ENCODE assay signal across 23 mouse cellular contexts in the genomic region with DNA sequence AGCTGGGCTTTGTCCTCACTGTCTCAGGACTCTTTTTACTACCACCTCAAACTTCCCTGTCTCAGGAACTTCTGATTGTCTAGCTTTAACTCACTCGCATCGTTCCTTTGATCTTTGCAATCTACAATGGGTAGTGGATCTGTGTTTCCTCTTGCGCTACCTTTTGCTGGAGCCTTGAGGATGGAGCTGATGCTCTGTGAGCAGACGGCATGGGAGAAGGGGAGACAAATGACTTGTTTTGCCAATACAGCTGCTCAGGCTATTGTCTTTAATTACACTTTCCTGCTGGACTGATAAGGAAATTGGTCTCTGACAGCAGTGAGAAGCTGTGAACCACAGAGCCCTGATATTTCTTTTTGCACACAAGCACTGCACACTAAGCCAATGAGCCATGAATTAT. TPM values are rescaled to one million over a fixed set of nuclear protein-coding genes. Genes with fewer than 3 reads are reported as not detected.
DNase-seq lines count a peak whose midpoint lies in the region; ATAC-seq and TF ChIP-seq lines count a peak whose summit lies in the region.
"Had no signal": no experiment of that assay in that cellular context is flagged by ENCODE, and none has a peak within 500 bp of the region (broad histone marks: within the 10 kb centered on the region; RNA-seq: fewer than 3 reads in every experiment).

No protein-coding gene starts in this region.

- no peak for TF ChIP-seq CTCF in hindbrain, postnatal 0 days (IDR thresholded peaks at IDR 0.05; ENCODE audit: low read depth)
- no peak for TF ChIP-seq CTCF in brain, embryonic 14.5 days (IDR thresholded peaks at IDR 0.05; ENCODE audit: borderline replicate concordance, extremely low read depth, insufficient read depth, insufficient read length)

- H3K27me3 ChIP-seq in forebrain, embryonic 16.5 days (replicated peaks; ENCODE audit: control insufficient read depth, insufficient read depth, low read length), result no peaks in the 10 kb centered on the region
- H3K27me3 ChIP-seq in forebrain, embryonic 11.5 days (ENCODE audit: control insufficient read depth, insufficient read depth, low read length), result no peaks in the 10 kb centered on the region
- H3K27me3 ChIP-seq in hindbrain, embryonic 12.5 days, result no peaks in the 10 kb centered on the region
- no peaks in the 10 kb centered on the region for H3K27me3 ChIP-seq in hindbrain, postnatal 0 days (ENCODE audit: insufficient read depth, low read length)
- no peaks in the 10 kb centered on the region for H3K27me3 ChIP-seq in hindbrain, embryonic 15.5 days
- H3K27me3 ChIP-seq in hindbrain, embryonic 16.5 days (replicated peaks; ENCODE audit: control insufficient read depth, insufficient read depth, low read length), result no peaks in the 10 kb centered on the region

- WGBS in forebrain, embryonic 16.5 days, result 57% methylated on average over 4 of the region's 4 CpGs
- WGBS in forebrain, embryonic 11.5 days, result 73% methylated on average over 4 of the region's 4 CpGs
- WGBS in hindbrain, embryonic 12.5 days, result 59% methylated on average over 4 of the region's 4 CpGs
- 62% methylated on average over 4 of the region's 4 CpGs for WGBS in hindbrain, postnatal 0 days
- 54% methylated on average over 4 of the region's 4 CpGs for whole genome bisulfite sequencing in hindbrain, embryonic 15.5 days
- WGBS in hindbrain, embryonic 16.5 days, result 54% methylated on average over 4 of the region's 4 CpGs

- H3K4me1 ChIP-seq in forebrain, embryonic 16.5 days (replicated peaks; ENCODE audit: control insufficient read depth, insufficient read depth, low read length), result peaks cover 11% of the 10 kb centered on the region
- no peaks in the 10 kb centered on the region for H3K4me1 ChIP-seq in forebrain, embryonic 11.5 days (replicated peaks; ENCODE audit: control insufficient read depth, insufficient read depth, low read length)
- H3K4me1 ChIP-seq in hindbrain, embryonic 12.5 days, result no peaks in the 10 kb centered on the region
- no peaks in the 10 kb centered on the region for H3K4me1 ChIP-seq in hindbrain, postnatal 0 days (ENCODE audit: insufficient read depth, low read length)
- H3K4me1 ChIP-seq in hindbrain, embryonic 15.5 days (replicated peaks), result peaks cover 14% of the 10 kb centered on the region; the same call in 1 of the 2 replicates
- no peaks in the 10 kb centered on the region; the same call in none of the 2 replicates for H3K4me1 ChIP-seq in hindbrain, embryonic 16.5 days (ENCODE audit: control insufficient read depth, insufficient read depth, low read depth, low read length)

- TF ChIP-seq POLR2A in brain, embryonic 14.5 days (IDR thresholded peaks at IDR 0.05; ENCODE audit: borderline replicate concordance, extremely low read depth, insufficient read depth, insufficient read length, poor library complexity, severe bottlenecking), result no peak

- H3K4me2 ChIP-seq in forebrain, embryonic 16.5 days (ENCODE audit: low read length), result no peak overlapping the region
- no peak overlapping the region for H3K4me2 ChIP-seq in forebrain, embryonic 11.5 days (ENCODE audit: low read depth, low read length, severe bottlenecking)
- no peak overlapping the region for H3K4me2 ChIP-seq in hindbrain, embryonic 12.5 days (replicated peaks)
- H3K4me2 ChIP-seq in hindbrain, postnatal 0 days (ENCODE audit: low read depth, low read length), result no peak overlapping the region
- no peak overlapping the region for H3K4me2 ChIP-seq in hindbrain, embryonic 15.5 days
- no peak overlapping the region for H3K4me2 ChIP-seq in hindbrain, embryonic 16.5 days (ENCODE audit: low read length)
- H3K4me2 ChIP-seq: heart, embryonic 11.5 days had no signal

- H3K27ac ChIP-seq in forebrain, embryonic 16.5 days (ENCODE audit: low read length), result no peak overlapping the region
- H3K27ac ChIP-seq in forebrain, embryonic 11.5 days (ENCODE audit: low read depth, low read length), result no peak overlapping the region
- peak overlapping the region; percentile 52; the same call in 1 of the 2 replicates for H3K27ac ChIP-seq in hindbrain, embryonic 12.5 days
- no peak overlapping the region for H3K27ac ChIP-seq in hindbrain, postnatal 0 days
- 0 out of 2 replicates have a peak overlapping the region, but pooled peaks have one; percentile 18 for H3K27ac ChIP-seq in hindbrain, embryonic 15.5 days (replicated peaks)
- H3K27ac ChIP-seq in hindbrain, embryonic 16.5 days (ENCODE audit: low read depth, low read length), result no peak overlapping the region
- H3K27ac ChIP-seq: heart, adult 2 months had no signal

- H3K4me3 ChIP-seq in forebrain, embryonic 16.5 days (replicated peaks; ENCODE audit: low read length), result no peak overlapping the region
- no peak overlapping the region for H3K4me3 ChIP-seq in forebrain, embryonic 11.5 days (ENCODE audit: low read depth, low read length)
- H3K4me3 ChIP-seq in hindbrain, embryonic 12.5 days, result no peak overlapping the region
- H3K4me3 ChIP-seq in hindbrain, postnatal 0 days (ENCODE audit: low read length), result no peak overlapping the region
- H3K4me3 ChIP-seq in hindbrain, embryonic 15.5 days, result no peak overlapping the region
- no peak overlapping the region for H3K4me3 ChIP-seq in hindbrain, embryonic 16.5 days (ENCODE audit: low read length)
- H3K4me3 ChIP-seq: heart, adult 2 months had no signal

- H3K9ac ChIP-seq in forebrain, embryonic 16.5 days (replicated peaks; ENCODE audit: low read depth, low read length), result no peak overlapping the region
- H3K9ac ChIP-seq in forebrain, embryonic 11.5 days (ENCODE audit: low read length), result no peak overlapping the region
- H3K9ac ChIP-seq in hindbrain, embryonic 12.5 days, result no peak overlapping the region
- H3K9ac ChIP-seq in hindbrain, postnatal 0 days (replicated peaks; ENCODE audit: low read length), result no peak overlapping the region
- H3K9ac ChIP-seq in hindbrain, embryonic 15.5 days, result no peak overlapping the region
- no peak overlapping the region for H3K9ac ChIP-seq in hindbrain, embryonic 16.5 days (ENCODE audit: low read depth, low read length)

- H3K36me3 ChIP-seq in forebrain, embryonic 16.5 days (ENCODE audit: control insufficient read depth, insufficient read depth), result no peaks in the 10 kb centered on the region
- H3K36me3 ChIP-seq in forebrain, embryonic 11.5 days (ENCODE audit: control insufficient read depth, insufficient read depth, low read length), result no peaks in the 10 kb centered on the region
- H3K36me3 ChIP-seq in hindbrain, embryonic 12.5 days, result no peaks in the 10 kb centered on the region
- no peaks in the 10 kb centered on the region for H3K36me3 ChIP-seq in hindbrain, postnatal 0 days (ENCODE audit: insufficient read depth, low read length)
- no peaks in the 10 kb centered on the region for H3K36me3 ChIP-seq in hindbrain, embryonic 15.5 days
- H3K36me3 ChIP-seq in hindbrain, embryonic 16.5 days (ENCODE audit: control insufficient read depth, insufficient read depth, low read length), result no peaks in the 10 kb centered on the region

- ATAC-seq in forebrain, embryonic 16.5 days, result peak; percentile 59; the same call in 1 of the 2 replicates
- ATAC-seq in forebrain, embryonic 11.5 days (replicated peaks; ENCODE audit: low FRiP score), result no peak
- ATAC-seq in hindbrain, embryonic 12.5 days (ENCODE audit: low FRiP score), result 0 out of 2 replicates have a peak, but pooled peaks have one; percentile 29
- no peak for ATAC-seq in hindbrain, postnatal 0 days
- ATAC-seq in hindbrain, embryonic 15.5 days (ENCODE audit: low FRiP score, low read depth), result no peak
- ATAC-seq in hindbrain, embryonic 16.5 days, result no peak
- no peak for ATAC-seq in cerebellum, adult (ENCODE audit: insufficient number of reproducible peaks, low FRiP score, low TSS enrichment)
- ATAC-seq: CD4-positive, CD25-positive, alpha-beta regulatory T cell, adult 4 months; inflammation-experienced regulatory T-cells, adult 6 months; intestine, embryonic 16.5 days had no signal

- H3K9me3 ChIP-seq in forebrain, embryonic 16.5 days (ENCODE audit: control insufficient read depth, low read length), result no peaks in the 10 kb centered on the region
- H3K9me3 ChIP-seq in forebrain, embryonic 11.5 days (ENCODE audit: control insufficient read depth, low read length), result no peaks in the 10 kb centered on the region
- H3K9me3 ChIP-seq in hindbrain, embryonic 12.5 days (replicated peaks), result no peaks in the 10 kb centered on the region
- no peaks in the 10 kb centered on the region for H3K9me3 ChIP-seq in hindbrain, postnatal 0 days (ENCODE audit: low read length)
- no peaks in the 10 kb centered on the region for H3K9me3 ChIP-seq in hindbrain, embryonic 15.5 days
- no peaks in the 10 kb centered on the region for H3K9me3 ChIP-seq in hindbrain, embryonic 16.5 days (ENCODE audit: control insufficient read depth, low read length)

- no peak for DNase-seq in forebrain, embryonic 11.5 days (ENCODE audit: low spot score)
- no peak for DNase-seq in hindbrain, postnatal 0 days (ENCODE audit: low spot score)
- peak; percentile 53 for DNase-seq in brain, embryonic 14.5 days (ENCODE audit: low read depth)
- DNase-seq: adrenal gland, adult 2 months; adrenal gland, postnatal 14 days; cerebellum, adult 18-20 months; cerebellum, adult 9-10 months; cerebellum, postnatal 14 days; gastrocnemius, postnatal 25 days; heart, adult 2 months; kidney, adult 18-20 months; kidney, adult 9 months had no signal

RNA-seq across cellular contexts. Expression of a gene that starts 53.5 kb away (rescaled TPM):
- polyA plus RNA-seq in forebrain, embryonic 16.5 days (2015; fragmentation: Nextera tagmentation; extraction: Ambion mirVana), result 1.1 and 1.4 TPM in 2 replicates
- 1.0 and 1.3 TPM in 2 replicates for polyA plus RNA-seq in forebrain, embryonic 11.5 days (2014; fragmentation: Nextera tagmentation; extraction: Ambion mirVana)
- 2.6 and 3.4 TPM in 2 replicates for polyA plus RNA-seq in hindbrain, embryonic 12.5 days (2016; fragmentation: Nextera tagmentation; extraction: Ambion mirVana)
- total RNA-seq in hindbrain, postnatal 0 days (2014; rRNA removed), result 0.42 and 0.54 TPM in 2 replicates
- 0.95 and 1.4 TPM in 2 replicates for polyA plus RNA-seq in hindbrain, postnatal 0 days (2015; fragmentation: Nextera tagmentation; extraction: Ambion mirVana)
- 1.00 and 1.5 TPM in 2 replicates for polyA plus RNA-seq in hindbrain, embryonic 15.5 days (2015; fragmentation: Nextera tagmentation; extraction: Ambion mirVana)
- 0.88 and 1.9 TPM in 2 replicates for polyA plus RNA-seq in hindbrain, embryonic 16.5 days (2015; fragmentation: Nextera tagmentation; extraction: Ambion mirVana)
- 2.3 and 3.4 TPM in 2 replicates for polyA plus RNA-seq in brain, embryonic 14.5 days (2012; rRNA removed)
- total RNA-seq: hematopoietic stem cell, adult 5-6 weeks; MEL had no signal
- polyA plus RNA-seq: adrenal gland, adult 2 months; CD4-positive, CD25-positive, alpha-beta regulatory T cell, adult 4 months; inflammation-experienced regulatory T-cells, adult 6 months had no signal

Comparison
In these comparisons a context has a peak if more than half of its experiments do, and no peak if none do; other contexts are left out.
1. ATAC-seq: peak in forebrain, embryonic 16.5 days (single experiment) and hindbrain, embryonic 12.5 days (single experiment); none in forebrain, embryonic 11.5 days (single experiment), hindbrain, postnatal 0 days (single experiment), hindbrain, embryonic 15.5 days (single experiment), hindbrain, embryonic 16.5 days (single experiment) and cerebellum, adult (single experiment).
2. H3K27ac ChIP-seq: peak in hindbrain, embryonic 12.5 days (single experiment) and hindbrain, embryonic 15.5 days (single experiment); none in forebrain, embryonic 16.5 days (single experiment), forebrain, embryonic 11.5 days (single experiment), hindbrain, postnatal 0 days (single experiment) and hindbrain, embryonic 16.5 days (single experiment).